Mouse (Mus musculus): Measurements from ENCODE around the gene Cyp2d11. TPM values are rescaled to one million over a fixed set of nuclear protein-coding genes. Genes with fewer than 3 reads are reported as not detected.

Cyp2d11 gene
- total and polyA plus RNA-seq, 2 experiments from 2014 or later, result not detected

- no peak for ATAC-seq
- no peak overlapping the region for H3K4me2 ChIP-seq (ENCODE audit: low read depth)
- no peaks in the 10 kb centered on the region for H3K27me3 ChIP-seq (ENCODE audit: insufficient read depth, low read length)
- no peak overlapping the region for H3K9ac ChIP-seq
- no peaks in the 10 kb centered on the region for H3K36me3 ChIP-seq (ENCODE audit: insufficient read depth)
- H3K4me3 ChIP-seq (ENCODE audit: low read depth, low read length), result no peak overlapping the region
- no peak for DNase-seq
- 90% methylated on average over 3 of the region's 3 CpGs for WGBS
- no peaks in the 10 kb centered on the region for H3K9me3 ChIP-seq (ENCODE audit: low read length)
- no peak for TF ChIP-seq CTCF (IDR thresholded peaks at IDR 0.05; ENCODE audit: low read depth)
- H3K27ac ChIP-seq (ENCODE audit: low read depth, low read length), result no peak overlapping the region
- no peaks in the 10 kb centered on the region for H3K4me1 ChIP-seq (ENCODE audit: insufficient read depth)
These were observed 29.6 kb upstream of the Cyp2d11 start for GRCm38 (mm10) chr15:82423471-82423870.

- H3K9ac ChIP-seq, result no peak overlapping the region
- no peaks in the 10 kb centered on the region for H3K27me3 ChIP-seq (ENCODE audit: insufficient read depth, low read length)
- ATAC-seq, result no peak
- 83% methylated on average over 4 of the region's 4 CpGs for WGBS
- TF ChIP-seq CTCF (IDR thresholded peaks at IDR 0.05; ENCODE audit: low read depth), result no peak
- no peak for DNase-seq
- H3K4me3 ChIP-seq (ENCODE audit: low read depth, low read length), result no peak overlapping the region
- H3K36me3 ChIP-seq (ENCODE audit: insufficient read depth), result no peaks in the 10 kb centered on the region
- H3K4me1 ChIP-seq (ENCODE audit: insufficient read depth), result no peaks in the 10 kb centered on the region
- no peaks in the 10 kb centered on the region for H3K9me3 ChIP-seq (ENCODE audit: low read length)
- H3K4me2 ChIP-seq (ENCODE audit: low read depth), result no peak overlapping the region
- no peak overlapping the region for H3K27ac ChIP-seq (ENCODE audit: low read depth, low read length)
These were observed 29.1 kb upstream of the Cyp2d11 start for GRCm38 (mm10) chr15:82422935-82423334.

- H3K4me2 ChIP-seq (ENCODE audit: low read depth), result no peak overlapping the region
- H3K9ac ChIP-seq, result no peak overlapping the region
- no peaks in the 10 kb centered on the region for H3K9me3 ChIP-seq (ENCODE audit: low read length)
- TF ChIP-seq CTCF (IDR thresholded peaks at IDR 0.05; ENCODE audit: low read depth), result no peak
- no peak overlapping the region for H3K4me3 ChIP-seq (ENCODE audit: low read depth, low read length)
- H3K4me1 ChIP-seq (ENCODE audit: insufficient read depth), result no peaks in the 10 kb centered on the region
- no peak for DNase-seq
- H3K27ac ChIP-seq (ENCODE audit: low read depth, low read length), result no peak overlapping the region
- no peaks in the 10 kb centered on the region for H3K36me3 ChIP-seq (ENCODE audit: insufficient read depth)
- 84% methylated on average over 1 of the region's 1 CpGs for WGBS
- H3K27me3 ChIP-seq (ENCODE audit: insufficient read depth, low read length), result no peaks in the 10 kb centered on the region
- no peak for ATAC-seq
These were observed 24.8 kb upstream of the Cyp2d11 start for GRCm38 (mm10) chr15:82418616-82419015.

GRCm38 (mm10) chr15:82416797-82417789 is 23.3 kb upstream of the Cyp2d11 start:
- no peak overlapping the region for H3K9ac ChIP-seq
- 0 out of 2 replicates have a peak overlapping the region, but pooled peaks have one; percentile 17 for H3K4me2 ChIP-seq (ENCODE audit: low read depth)
- no peak overlapping the region for H3K27ac ChIP-seq (ENCODE audit: low read depth, low read length)
- peak; percentile 90 for ATAC-seq
- DNase-seq, result peak; percentile 59
- no peaks in the 10 kb centered on the region for H3K4me1 ChIP-seq (ENCODE audit: insufficient read depth)
- no peaks in the 10 kb centered on the region for H3K9me3 ChIP-seq (ENCODE audit: low read length)
- peak; percentile 74 for TF ChIP-seq CTCF (IDR thresholded peaks at IDR 0.05; ENCODE audit: low read depth)
- no peaks in the 10 kb centered on the region for H3K36me3 ChIP-seq (ENCODE audit: insufficient read depth)
- WGBS, result 21% methylated on average over 16 of the region's 16 CpGs
- H3K27me3 ChIP-seq (ENCODE audit: insufficient read depth, low read length), result no peaks in the 10 kb centered on the region
- H3K4me3 ChIP-seq (ENCODE audit: low read depth, low read length), result no peak overlapping the region

- H3K27ac ChIP-seq (ENCODE audit: low read depth, low read length), result no peak overlapping the region
- WGBS, result 82% methylated on average over 4 of the region's 4 CpGs
These were observed 13.7 kb upstream of the Cyp2d11 start for GRCm38 (mm10) chr15:82407536-82407935.

GRCm38 (mm10) chr15:82406981-82407380 is 13.2 kb upstream of the Cyp2d11 start, which contains the start of gene Cyp2d10:
Gene Cyp2d10 (minus strand): TSS chr15:82407195.
- WGBS, result 96% methylated on average over 6 of the region's 6 CpGs
- H3K4me1 ChIP-seq (ENCODE audit: insufficient read depth), result no peaks in the 10 kb centered on the region
- no peak within 1 kb of the TSS for H3K4me3 ChIP-seq (ENCODE audit: low read depth, low read length)
- TF ChIP-seq CTCF (IDR thresholded peaks at IDR 0.05; ENCODE audit: low read depth), result no peak
- no peak for DNase-seq
- ATAC-seq, result no peak
- no peaks in the 10 kb centered on the region for H3K36me3 ChIP-seq (ENCODE audit: insufficient read depth)
- H3K27ac ChIP-seq (ENCODE audit: low read depth, low read length), result no peak within 1 kb of the TSS
- H3K9me3 ChIP-seq (ENCODE audit: low read length), result no peaks in the 10 kb centered on the region
- no peak within 1 kb of the TSS for H3K9ac ChIP-seq
- no peak within 1 kb of the TSS for H3K4me2 ChIP-seq (ENCODE audit: low read depth)
- no peaks in the 10 kb centered on the region for H3K27me3 ChIP-seq (ENCODE audit: insufficient read depth, low read length)

More at GRCm38 (mm10) chr15:82407536-82407935, 13.7 kb upstream of the Cyp2d11 start:
- Histone ChIP-seq H3K4me1 (ENCODE audit: insufficient read depth) (no peaks in the 10 kb centered on the region), H3K36me3 (ENCODE audit: insufficient read depth) (no peaks in the 10 kb centered on the region), H3K4me3 (ENCODE audit: low read depth, low read length) (no peak overlapping the region), H3K9ac (no peak overlapping the region), H3K27me3 (ENCODE audit: insufficient read depth, low read length) (no peaks in the 10 kb centered on the region), H3K9me3 (ENCODE audit: low read length) (no peaks in the 10 kb centered on the region), H3K4me2 (ENCODE audit: low read depth) (no peak overlapping the region)
- ATAC-seq (no peak), DNase-seq (no peak)
- no peak for TF ChIP-seq CTCF (IDR thresholded peaks at IDR 0.05; ENCODE audit: low read depth)

- H3K27me3 ChIP-seq (ENCODE audit: insufficient read depth, low read length), result no peaks in the 10 kb centered on the region
- 95% methylated on average over 3 of the region's 3 CpGs for WGBS
- DNase-seq (no peak), ATAC-seq (no peak)
- no peak overlapping the region for H3K4me2 ChIP-seq (ENCODE audit: low read depth)
- H3K4me1 ChIP-seq (ENCODE audit: insufficient read depth), result no peaks in the 10 kb centered on the region
- no peaks in the 10 kb centered on the region for H3K36me3 ChIP-seq (ENCODE audit: insufficient read depth)
- H3K9me3 ChIP-seq (ENCODE audit: low read length), result no peaks in the 10 kb centered on the region
- no peak overlapping the region for H3K27ac ChIP-seq (ENCODE audit: low read depth, low read length)
- H3K9ac ChIP-seq, result no peak overlapping the region
- no peak for TF ChIP-seq CTCF (IDR thresholded peaks at IDR 0.05; ENCODE audit: low read depth)
- H3K4me3 ChIP-seq (ENCODE audit: low read depth, low read length), result no peak overlapping the region
These were observed 10.3 kb upstream of the Cyp2d11 start for GRCm38 (mm10) chr15:82404163-82404562.

Data from forebrain, postnatal 0 days (tissue).